Mouse (Mus musculus): ENCODE data around the gene Rfng. TPM values are rescaled to one million over a fixed set of nuclear protein-coding genes. Genes with fewer than 3 reads are reported as not detected.

Rfng gene
- polyA plus RNA-seq, 1 experiment from 2014 or later: 23.2 TPM

DNA sequence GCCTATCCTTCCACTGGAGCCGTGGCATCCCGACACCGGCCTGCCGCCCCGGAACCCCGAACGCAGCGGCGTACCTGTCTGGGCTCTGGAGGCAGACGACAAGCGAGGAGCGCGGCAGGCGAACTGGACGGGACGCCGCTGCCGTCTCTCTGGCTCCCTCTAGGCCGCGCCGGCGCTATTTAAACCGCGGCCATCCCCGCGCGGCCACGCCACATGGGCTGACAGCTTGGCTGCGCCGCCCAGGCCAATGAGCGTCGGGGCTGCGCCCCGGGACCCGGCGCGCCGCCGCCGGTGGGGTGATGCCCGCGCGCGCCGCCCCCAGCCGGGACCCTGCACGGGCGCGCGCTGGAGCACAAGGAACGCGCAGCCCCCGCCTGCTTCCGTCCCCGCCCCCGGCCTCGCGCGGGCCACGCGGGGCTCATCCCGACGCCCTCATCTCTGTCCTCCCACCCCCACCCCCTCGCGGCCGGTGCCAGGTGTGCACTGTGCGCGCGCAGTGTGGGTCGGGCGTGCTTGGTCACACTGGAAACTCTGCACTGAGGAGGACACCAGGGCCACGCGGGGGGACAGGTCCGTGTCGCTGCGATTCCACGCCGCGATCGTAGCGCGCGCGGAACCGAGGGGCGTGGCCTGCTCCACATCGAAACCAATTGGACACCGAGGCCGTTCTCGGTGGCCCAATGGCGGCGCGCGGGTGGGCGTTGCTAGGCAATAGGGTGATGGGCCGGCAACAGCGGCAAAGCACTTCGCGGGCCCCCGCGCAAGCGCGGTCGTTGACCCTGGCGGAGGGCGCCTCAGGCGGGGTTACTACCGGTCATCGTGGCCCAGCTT is 40.2 kb upstream of the Rfng start, which contains the start of gene Fasn:
TSS of gene Fasn (minus strand) at position 592 of the 831 bp plus-strand sequence.
- 1% methylated on average over 105 of the region's 109 CpGs for WGBS
- ATAC-seq (ENCODE audit: insufficient number of reproducible peaks, low FRiP score): peak; percentile 91
- Histone ChIP-seq H3K4me1 (replicated peaks) (peaks cover 47% of the 10 kb centered on the region), H3K9me3 (replicated peaks) (no peaks in the 10 kb centered on the region), H3K27me3 (replicated peaks) (no peaks in the 10 kb centered on the region), H3K4me2 (peak within 1 kb of the TSS; percentile 85), H3K9ac (peak within 1 kb of the TSS; percentile 92), H3K4me3 (peak within 1 kb of the TSS; percentile 72), H3K36me3 (peaks cover 32% of the 10 kb centered on the region), H3K27ac (ENCODE audit: poor library complexity, severe bottlenecking) (peak within 1 kb of the TSS; percentile 96)

GRCm38 (mm10) chr11:120823551-120823947 is 39.5 kb upstream of the Rfng start:
- ATAC-seq (ENCODE audit: insufficient number of reproducible peaks, low FRiP score): peak; percentile 63
- H3K4me2 ChIP-seq: peak overlapping the region; percentile 85
- WGBS: under 1% methylated on average over 40 of the region's 40 CpGs
- no peaks in the 10 kb centered on the region for H3K9me3 ChIP-seq (replicated peaks)
- H3K27me3 ChIP-seq (replicated peaks): no peaks in the 10 kb centered on the region
- H3K27ac ChIP-seq (ENCODE audit: poor library complexity, severe bottlenecking): peak overlapping the region; percentile 96
- H3K9ac ChIP-seq: peak overlapping the region; percentile 92
- peaks cover 41% of the 10 kb centered on the region for H3K4me1 ChIP-seq (replicated peaks)
- H3K36me3 ChIP-seq: peaks cover 38% of the 10 kb centered on the region
- peak overlapping the region; percentile 72 for H3K4me3 ChIP-seq

- Histone ChIP-seq H3K9me3 (replicated peaks) (no peaks in the 10 kb centered on the region), H3K4me3 (peak overlapping the region; percentile 72), H3K4me1 (replicated peaks) (peaks cover 41% of the 10 kb centered on the region), H3K36me3 (peaks cover 44% of the 10 kb centered on the region), H3K27me3 (replicated peaks) (no peaks in the 10 kb centered on the region), H3K4me2 (peak overlapping the region; percentile 85), H3K27ac (ENCODE audit: poor library complexity, severe bottlenecking) (peak overlapping the region; percentile 96), H3K9ac (peak overlapping the region; percentile 92)
- ATAC-seq (ENCODE audit: insufficient number of reproducible peaks, low FRiP score): no peak
- WGBS: 1% methylated on average over 14 of the region's 14 CpGs
Observed at GRCm38 (mm10) chr11:120822831-120823550, 39.0 kb upstream of the Rfng start.

GRCm38 (mm10) chr11:120822321-120822720 is 38.3 kb upstream of the Rfng start:
- peak overlapping the region; percentile 85 for H3K4me2 ChIP-seq
- ATAC-seq (ENCODE audit: insufficient number of reproducible peaks, low FRiP score): no peak
- peaks cover 41% of the 10 kb centered on the region for H3K4me1 ChIP-seq (replicated peaks)
- H3K27me3 ChIP-seq (replicated peaks): no peaks in the 10 kb centered on the region
- H3K4me3 ChIP-seq: peak overlapping the region; percentile 72
- peak overlapping the region; percentile 92; the same call in 1 of the 2 replicates for H3K9ac ChIP-seq
- WGBS: 57% methylated on average over 4 of the region's 4 CpGs
- H3K36me3 ChIP-seq: peaks cover 50% of the 10 kb centered on the region
- H3K27ac ChIP-seq (ENCODE audit: poor library complexity, severe bottlenecking): no peak overlapping the region
- no peaks in the 10 kb centered on the region for H3K9me3 ChIP-seq (replicated peaks)

- Histone ChIP-seq H3K4me2 (peak overlapping the region; percentile 85), H3K36me3 (peaks cover 60% of the 10 kb centered on the region), H3K27me3 (replicated peaks) (no peaks in the 10 kb centered on the region), H3K9me3 (replicated peaks) (no peaks in the 10 kb centered on the region), H3K27ac (ENCODE audit: poor library complexity, severe bottlenecking) (0 out of 2 replicates have a peak overlapping the region, but pooled peaks have one; percentile 3), H3K9ac (peak overlapping the region; percentile 37), H3K4me1 (replicated peaks) (peaks cover 41% of the 10 kb centered on the region), H3K4me3 (no peak overlapping the region)
- 77% methylated on average over 14 of the region's 14 CpGs for WGBS
- ATAC-seq (ENCODE audit: insufficient number of reproducible peaks, low FRiP score): no peak
Observed at GRCm38 (mm10) chr11:120821076-120821922, 37.3 kb upstream of the Rfng start.

GRCm38 (mm10) chr11:120820546-120820945 is 36.5 kb upstream of the Rfng start:
- Histone ChIP-seq H3K9ac (0 out of 2 replicates have a peak overlapping the region, but pooled peaks have one; percentile 37), H3K9me3 (replicated peaks) (no peaks in the 10 kb centered on the region), H3K27me3 (replicated peaks) (no peaks in the 10 kb centered on the region), H3K4me2 (no peak overlapping the region), H3K36me3 (peaks cover 68% of the 10 kb centered on the region), H3K4me1 (replicated peaks) (peaks cover 34% of the 10 kb centered on the region), H3K4me3 (no peak overlapping the region), H3K27ac (ENCODE audit: poor library complexity, severe bottlenecking) (0 out of 2 replicates have a peak overlapping the region, but pooled peaks have one; percentile 3)
- 94% methylated on average over 14 of the region's 14 CpGs for WGBS
- no peak for ATAC-seq (ENCODE audit: insufficient number of reproducible peaks, low FRiP score)

GRCm38 (mm10) chr11:120819556-120819955 is 35.5 kb upstream of the Rfng start:
- WGBS: 96% methylated on average over 6 of the region's 6 CpGs
- H3K9me3 ChIP-seq (replicated peaks): no peaks in the 10 kb centered on the region
- ATAC-seq (ENCODE audit: insufficient number of reproducible peaks, low FRiP score): no peak
- H3K36me3 ChIP-seq: peaks cover 78% of the 10 kb centered on the region
- H3K4me3 ChIP-seq: no peak overlapping the region
- H3K4me2 ChIP-seq: no peak overlapping the region
- no peaks in the 10 kb centered on the region for H3K27me3 ChIP-seq (replicated peaks)
- H3K4me1 ChIP-seq (replicated peaks): peaks cover 26% of the 10 kb centered on the region
- no peak overlapping the region for H3K9ac ChIP-seq
- no peak overlapping the region for H3K27ac ChIP-seq (ENCODE audit: poor library complexity, severe bottlenecking)

GRCm38 (mm10) chr11:120818251-120818650 is 34.2 kb upstream of the Rfng start:
- peaks cover 26% of the 10 kb centered on the region for H3K4me1 ChIP-seq (replicated peaks)
- 0 out of 2 replicates have a peak overlapping the region, but pooled peaks have one; percentile 0 for H3K9ac ChIP-seq
- no peaks in the 10 kb centered on the region for H3K27me3 ChIP-seq (replicated peaks)
- no peak overlapping the region for H3K4me2 ChIP-seq
- WGBS: 92% methylated on average over 13 of the region's 13 CpGs
- peaks cover 91% of the 10 kb centered on the region for H3K36me3 ChIP-seq
- no peak for ATAC-seq (ENCODE audit: insufficient number of reproducible peaks, low FRiP score)
- H3K27ac ChIP-seq (ENCODE audit: poor library complexity, severe bottlenecking): no peak overlapping the region
- H3K4me3 ChIP-seq: no peak overlapping the region
- H3K9me3 ChIP-seq (replicated peaks): no peaks in the 10 kb centered on the region

DNA sequence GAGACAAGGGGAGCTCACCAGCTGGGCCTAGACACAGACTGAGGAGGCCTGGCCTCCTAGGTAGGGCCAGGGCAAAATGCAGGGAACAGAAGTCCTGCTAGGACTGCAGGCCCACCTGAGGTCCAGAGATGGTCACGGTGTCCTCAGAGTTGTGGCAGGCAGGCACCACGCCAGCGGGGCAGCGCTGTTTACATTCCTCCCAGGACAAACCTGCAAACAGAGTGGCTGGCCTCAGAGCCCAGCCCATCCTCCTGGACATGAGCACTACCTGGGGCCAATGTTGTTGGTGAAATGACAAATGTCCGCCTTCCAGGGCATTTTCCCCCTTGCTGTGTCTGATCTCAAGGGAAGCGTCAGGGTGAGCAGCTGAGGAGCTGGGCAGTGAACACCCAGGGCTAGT is 33.4 kb upstream of the Rfng start:
- Histone ChIP-seq H3K27me3 (replicated peaks) (no peaks in the 10 kb centered on the region), H3K4me1 (replicated peaks) (peaks cover 17% of the 10 kb centered on the region), H3K4me2 (no peak overlapping the region), H3K9me3 (replicated peaks) (no peaks in the 10 kb centered on the region), H3K9ac (no peak overlapping the region), H3K27ac (ENCODE audit: poor library complexity, severe bottlenecking) (no peak overlapping the region), H3K4me3 (no peak overlapping the region), H3K36me3 (peaks cover 100% of the 10 kb centered on the region)
- no peak for ATAC-seq (ENCODE audit: insufficient number of reproducible peaks, low FRiP score)
- 90% methylated on average over 6 of the region's 6 CpGs for WGBS

- H3K9ac ChIP-seq: no peak overlapping the region
- 94% methylated on average over 16 of the region's 16 CpGs for WGBS
- no peaks in the 10 kb centered on the region for H3K27me3 ChIP-seq (replicated peaks)
- no peak for ATAC-seq (ENCODE audit: insufficient number of reproducible peaks, low FRiP score)
- no peak overlapping the region for H3K4me3 ChIP-seq
- no peaks in the 10 kb centered on the region for H3K4me1 ChIP-seq (replicated peaks)
- no peak overlapping the region for H3K27ac ChIP-seq (ENCODE audit: poor library complexity, severe bottlenecking)
- no peak overlapping the region for H3K4me2 ChIP-seq
- H3K9me3 ChIP-seq (replicated peaks): no peaks in the 10 kb centered on the region
- H3K36me3 ChIP-seq: peaks cover 100% of the 10 kb centered on the region
Observed at GRCm38 (mm10) chr11:120812068-120812467, 28.1 kb upstream of the Rfng start.
